Mouse (Mus musculus) hindbrain, embryonic 15.5 days (tissue): ENCODE measurements at regions not wholly inside any gene's neighbourhood (a gene's known extent, or its start where the extent isn't known, plus 50 kb on each side); places are given as distances from the start of the nearest gene placed in this dataset.
A peak's percentile ranks its signal among the peaks of the same experiment; 100 is the strongest.

Source experiments
- ATAC-seq: fragments of 200-750 bp; cut with Nextera tagmentation; 2 replicates; pipeline ENCODE4 v1.8.0; 2017; ENCODE audit warnings: low read depth, moderate number of reproducible peaks, moderate TSS enrichment; ENCODE audit not compliant: low FRiP score
- H3K27ac ChIP-seq: fragments of 300-500 bp; sonication (generic); replicated peaks from 2 replicates; pipeline ENCODE4 v1.5.1; 2015; ENCODE audit warnings: mild to moderate bottlenecking, inconsistent platforms
- H3K27me3 ChIP-seq: fragments of 300-500 bp; sonication (generic); 2 replicates; pipeline ENCODE4 v1.6.1; 2015; ENCODE audit warnings: control low read depth, inconsistent platforms
- H3K36me3 ChIP-seq: fragments of 300-500 bp; sonication (generic); 2 replicates; pipeline ENCODE4 v1.6.1; 2015; ENCODE audit warnings: control low read depth, inconsistent platforms
- H3K4me1 ChIP-seq: fragments of 300-500 bp; sonication (generic); replicated peaks from 2 replicates; pipeline ENCODE4 v1.6.1; 2015; ENCODE audit warnings: control low read depth, inconsistent platforms
- H3K4me2 ChIP-seq: fragments of 300-500 bp; sonication (generic); 2 replicates; pipeline ENCODE4 v1.6.1; 2015; ENCODE audit warnings: moderate library complexity, mild to moderate bottlenecking, inconsistent platforms
- H3K4me3 ChIP-seq: fragments of 300-500 bp; sonication (generic); 2 replicates; pipeline ENCODE4 v1.5.1; 2015; ENCODE audit warnings: mild to moderate bottlenecking, inconsistent platforms
- H3K9ac ChIP-seq: fragments of 300-500 bp; sonication (generic); 2 replicates; pipeline ENCODE4 v1.6.1; 2015; ENCODE audit warnings: inconsistent platforms
- H3K9me3 ChIP-seq: fragments of 300-500 bp; sonication (generic); 2 replicates; pipeline ENCODE4 v1.6.1; 2016; ENCODE audit warnings: control low read depth, inconsistent platforms
- WGBS: fragments of 180-500 bp; shearing (Covaris S2); methylation state at CpG from one replicate; pipeline ENCODE4 v1.1.7; 2015; 5-methylcytosine and 5-hydroxymethylcytosine counted together

GRCm38 (mm10) chr16:27507212-27507611 is 118.5 kb downstream of the Ccdc50 start:
- Histone ChIP-seq H3K4me2 (no peak overlapping the region), H3K9me3 (0 out of 2 replicates have a peak, but pooled peaks cover 3% of the 10 kb centered on the region), H3K27ac (no peak overlapping the region), H3K4me1 (no peaks in the 10 kb centered on the region), H3K9ac (no peak overlapping the region), H3K36me3 (no peaks in the 10 kb centered on the region), H3K27me3 (no peaks in the 10 kb centered on the region), H3K4me3 (no peak overlapping the region)
- 72% methylated on average over 1 of the region's 1 CpGs for WGBS
- no peak for ATAC-seq

- Histone ChIP-seq H3K27ac (peak overlapping the region; percentile 85), H3K27me3 (no peaks in the 10 kb centered on the region), H3K9me3 (no peaks in the 10 kb centered on the region), H3K36me3 (no peaks in the 10 kb centered on the region), H3K4me2 (peak overlapping the region; percentile 43), H3K4me3 (no peak overlapping the region), H3K4me1 (peaks cover 13% of the 10 kb centered on the region), H3K9ac (no peak overlapping the region)
- ATAC-seq, result peak; percentile 98
- WGBS, result 9% methylated on average over 8 of the region's 8 CpGs
These were observed 135.0 kb downstream of the Ccdc50 start for GRCm38 (mm10) chr16:27523527-27524121.

GRCm38 (mm10) chr16:27526669-27527068 is 138.0 kb downstream of the Ccdc50 start:
- Histone ChIP-seq H3K27ac (no peak overlapping the region), H3K9me3 (no peaks in the 10 kb centered on the region), H3K27me3 (no peaks in the 10 kb centered on the region), H3K4me3 (no peak overlapping the region), H3K9ac (no peak overlapping the region), H3K4me2 (no peak overlapping the region), H3K4me1 (peaks cover 13% of the 10 kb centered on the region), H3K36me3 (no peaks in the 10 kb centered on the region)
- ATAC-seq, result no peak
- 67% methylated on average over 1 of the region's 1 CpGs for WGBS

- Histone ChIP-seq H3K9ac (no peak overlapping the region), H3K27ac (no peak overlapping the region), H3K9me3 (no peaks in the 10 kb centered on the region), H3K4me1 (no peaks in the 10 kb centered on the region), H3K4me3 (no peak overlapping the region), H3K4me2 (no peak overlapping the region), H3K36me3 (no peaks in the 10 kb centered on the region), H3K27me3 (no peaks in the 10 kb centered on the region)
- 91% methylated on average over 4 of the region's 4 CpGs for WGBS
- no peak for ATAC-seq
These were observed 142.0 kb downstream of the Ccdc50 start for GRCm38 (mm10) chr16:27530634-27531033.
